Mouse (Mus musculus) left cerebral cortex, adult 8-10 months (tissue): Measurements from ENCODE around the gene Armcx5. TPM values are rescaled to one million over a fixed set of nuclear protein-coding genes. Genes with fewer than 3 reads are reported as not detected.

Experiments used
- microRNA-seq, 2 experiments: library from miRNA; unstranded; fragments of <30 nt; microRNA quantifications; one replicate each; pipeline ENCODE4 v1.2.0; 2022
- total RNA-seq, 4 experiments: library from RNA; stranded (reverse); gene quantifications; 2 replicates each; pipeline ENCODE4 v1.2.4; 2022

Gene Armcx5
- total RNA-seq, 4 experiments from 2014 or later: 39.1 to 47.5 (median 40.0) TPM

Small RNA genes within 50 kb of the gene (microRNA-seq; reads per million reads assigned to microRNA genes)
- gene Mir1970 (0 reads per million in 2 experiments), gene Mir7646 (0 reads per million in 2 experiments)

Other genes starting within 250 kb of the Armcx5 start
- not detected for gene AV320801, start 248.1 kb upstream of the Armcx5 start, total RNA-seq
- 1 to 10 TPM; 3.2 to 6.4 (median 4.3) TPM for gene Nxf7, start 144.0 kb upstream of the Armcx5 start, total RNA-seq
- not detected for gene Prame, start 115.0 kb upstream of the Armcx5 start, total RNA-seq
- not detected for gene Tcp11x2, start 48.9 kb upstream of the Armcx5 start, total RNA-seq
- not detected for gene Tmsb15a, start 17.5 kb upstream of the Armcx5 start, total RNA-seq
- gene Gprasp1, start within 50 bp of the Armcx5 start, total RNA-seq: 100 to 1,000 TPM; 353 to 382 (median 370) TPM
- gene Bhlhb9, start 54.9 kb downstream of the Armcx5 start, total RNA-seq: 10 to 100 TPM; 59.8 to 72.1 (median 67.6) TPM
- gene Gprasp2, start 96.3 kb downstream of the Armcx5 start, total RNA-seq: 100 to 1,000 TPM; 178 to 211 (median 189) TPM